Mouse (Mus musculus) neural tube, embryonic 15.5 days (tissue): ENCODE measurements at regions not wholly inside any gene's neighbourhood (a gene's known extent, or its start where the extent isn't known, plus 50 kb on each side); places are given as distances from the start of the nearest gene placed in this dataset.

Experiments used
- ATAC-seq: fragments of 200-750 bp; cut with Nextera tagmentation; 2 replicates; pipeline ENCODE4 v1.8.0; 2017; ENCODE audit warnings: mild to moderate bottlenecking, moderate TSS enrichment, moderate library complexity; ENCODE audit not compliant: low FRiP score
- H3K27ac ChIP-seq: fragments of 300-500 bp; sonication (generic); replicated peaks from 2 replicates; pipeline ENCODE4 v1.5.1; 2015; ENCODE audit warnings: mild to moderate bottlenecking, inconsistent platforms
- H3K27me3 ChIP-seq: fragments of 300-500 bp; sonication (generic); replicated peaks from 2 replicates; pipeline ENCODE4 v1.6.1; 2015; ENCODE audit warnings: inconsistent platforms
- H3K36me3 ChIP-seq: fragments of 300-500 bp; sonication (generic); 2 replicates; pipeline ENCODE4 v1.6.1; 2015; ENCODE audit warnings: inconsistent platforms
- H3K4me1 ChIP-seq: fragments of 300-500 bp; sonication (generic); 2 replicates; pipeline ENCODE4 v1.6.1; 2015; ENCODE audit warnings: inconsistent platforms
- H3K4me2 ChIP-seq: fragments of 300-500 bp; sonication (generic); 2 replicates; pipeline ENCODE4 v1.6.1; 2015; ENCODE audit warnings: inconsistent platforms, mild to moderate bottlenecking, moderate library complexity
- H3K4me3 ChIP-seq: fragments of 300-500 bp; sonication (generic); replicated peaks from 2 replicates; pipeline ENCODE4 v1.5.1; 2015; ENCODE audit warnings: mild to moderate bottlenecking, inconsistent platforms
- H3K9ac ChIP-seq: fragments of 300-500 bp; sonication (generic); replicated peaks from 2 replicates; pipeline ENCODE4 v1.6.1; 2015; ENCODE audit warnings: mild to moderate bottlenecking, inconsistent platforms
- H3K9me3 ChIP-seq: fragments of 300-500 bp; sonication (generic); replicated peaks from 2 replicates; pipeline ENCODE4 v1.6.1; 2016; ENCODE audit warnings: inconsistent platforms
- WGBS: fragments of 180-500 bp; shearing (Covaris S2); methylation state at CpG from one replicate; pipeline ENCODE4 v1.1.7; 2015; ENCODE audit warnings: mixed read lengths; 5-methylcytosine and 5-hydroxymethylcytosine counted together

- Histone ChIP-seq H3K27ac (no peak overlapping the region), H3K9me3 (no peaks in the 10 kb centered on the region), H3K27me3 (no peaks in the 10 kb centered on the region), H3K4me2 (no peak overlapping the region), H3K4me1 (no peaks in the 10 kb centered on the region), H3K36me3 (no peaks in the 10 kb centered on the region), H3K4me3 (no peak overlapping the region), H3K9ac (no peak overlapping the region)
- 90% methylated on average over 1 of the region's 1 CpGs for WGBS
- no peak for ATAC-seq
Observed at GRCm38 (mm10) chr13:18485080-18485479, 87.6 kb upstream of the Pou6f2 start.

GRCm38 (mm10) chr13:18476311-18476710 is 78.8 kb upstream of the Pou6f2 start:
- Histone ChIP-seq H3K27me3 (no peaks in the 10 kb centered on the region), H3K4me2 (no peak overlapping the region), H3K4me1 (no peaks in the 10 kb centered on the region), H3K36me3 (no peaks in the 10 kb centered on the region), H3K9me3 (no peaks in the 10 kb centered on the region), H3K9ac (no peak overlapping the region), H3K4me3 (no peak overlapping the region), H3K27ac (no peak overlapping the region)
- no peak for ATAC-seq

GRCm38 (mm10) chr13:18471534-18471933 is 74.0 kb upstream of the Pou6f2 start:
- Histone ChIP-seq H3K36me3 (no peaks in the 10 kb centered on the region), H3K4me1 (no peaks in the 10 kb centered on the region), H3K27me3 (no peaks in the 10 kb centered on the region), H3K9me3 (no peaks in the 10 kb centered on the region), H3K9ac (no peak overlapping the region), H3K4me3 (no peak overlapping the region), H3K4me2 (no peak overlapping the region), H3K27ac (no peak overlapping the region)
- no peak for ATAC-seq
- WGBS, result 40% methylated on average over 1 of the region's 1 CpGs

- Histone ChIP-seq H3K4me2 (no peak overlapping the region), H3K36me3 (no peaks in the 10 kb centered on the region), H3K4me3 (no peak overlapping the region), H3K27me3 (no peaks in the 10 kb centered on the region), H3K9ac (no peak overlapping the region), H3K9me3 (no peaks in the 10 kb centered on the region), H3K4me1 (no peaks in the 10 kb centered on the region), H3K27ac (no peak overlapping the region)
- ATAC-seq, result no peak
- 86% methylated on average over 7 of the region's 7 CpGs for WGBS
Observed at GRCm38 (mm10) chr13:18465921-18466320, 68.4 kb upstream of the Pou6f2 start.

GRCm38 (mm10) chr13:18462221-18462620 is 64.7 kb upstream of the Pou6f2 start:
- WGBS, result 39% methylated on average over 4 of the region's 4 CpGs
- no peaks in the 10 kb centered on the region for H3K36me3 ChIP-seq
- no peak overlapping the region for H3K4me2 ChIP-seq
- no peak for ATAC-seq
- peaks cover 7% of the 10 kb centered on the region for H3K4me1 ChIP-seq
- H3K9ac ChIP-seq, result no peak overlapping the region
- no peak overlapping the region for H3K4me3 ChIP-seq
- H3K27ac ChIP-seq, result no peak overlapping the region
- H3K9me3 ChIP-seq, result no peaks in the 10 kb centered on the region
- no peaks in the 10 kb centered on the region for H3K27me3 ChIP-seq

GRCm38 (mm10) chr13:18457337-18458236 is 60.1 kb upstream of the Pou6f2 start:
- no peaks in the 10 kb centered on the region for H3K9me3 ChIP-seq
- no peak overlapping the region for H3K4me3 ChIP-seq
- H3K4me1 ChIP-seq, result peaks cover 7% of the 10 kb centered on the region
- peak; percentile 85 for ATAC-seq
- no peak overlapping the region for H3K27ac ChIP-seq
- H3K4me2 ChIP-seq, result peak overlapping the region; percentile 25
- 18% methylated on average over 14 of the region's 14 CpGs for WGBS
- H3K27me3 ChIP-seq, result peaks cover 3% of the 10 kb centered on the region; the same call in 1 of the 2 replicates
- no peaks in the 10 kb centered on the region for H3K36me3 ChIP-seq
- no peak overlapping the region for H3K9ac ChIP-seq
